Mouse (Mus musculus) embryonic facial prominence, embryonic 14.5 days (tissue): ENCODE results near the gene Aars. TPM values are rescaled to one million over a fixed set of nuclear protein-coding genes. Genes with fewer than 3 reads are reported as not detected.

Source experiments
- ATAC-seq: fragments of 200-750 bp; cut with Nextera tagmentation; 2 replicates; pipeline ENCODE4 v1.8.0; 2017; ENCODE audit warnings: low read depth, moderate number of reproducible peaks, moderate TSS enrichment
- DNase-seq: peaks from one replicate; pipeline ENCODE4 v3.0.0-alpha.2; 2015; ENCODE audit warnings: low spot score
- H3K27ac ChIP-seq: fragments of 300-500 bp; sonication (generic); replicated peaks from 2 replicates; pipeline ENCODE4 v1.5.1; 2014; ENCODE audit warnings: low read depth, mild to moderate bottlenecking, low read length, moderate library complexity
- H3K27me3 ChIP-seq: fragments of 300-500 bp; sonication (generic); replicated peaks from 2 replicates; pipeline ENCODE4 v1.6.1; 2014; ENCODE audit warnings: low read length; ENCODE audit not compliant: control insufficient read depth, insufficient read depth
- H3K36me3 ChIP-seq: fragments of 300-500 bp; sonication (generic); 2 replicates; pipeline ENCODE4 v1.6.1; 2014; ENCODE audit warnings: low read length, mixed read lengths; ENCODE audit not compliant: control insufficient read depth, insufficient read depth
- H3K4me1 ChIP-seq: fragments of 300-500 bp; sonication (generic); 2 replicates; pipeline ENCODE4 v1.6.1; 2014; ENCODE audit warnings: antibody characterized with exemption, low read length; ENCODE audit not compliant: control insufficient read depth, insufficient read depth
- H3K4me2 ChIP-seq: fragments of 300-500 bp; sonication (generic); 2 replicates; pipeline ENCODE4 v1.6.1; 2014; ENCODE audit warnings: low read depth, mild to moderate bottlenecking, low read length, moderate library complexity, mixed read lengths
- H3K4me3 ChIP-seq: fragments of 300-500 bp; sonication (generic); 2 replicates; pipeline ENCODE4 v1.5.1; 2014; ENCODE audit warnings: low read depth, mild to moderate bottlenecking, low read length
- H3K9ac ChIP-seq: fragments of 300-500 bp; sonication (generic); 2 replicates; pipeline ENCODE4 v1.6.1; 2014; ENCODE audit warnings: low read depth, mild to moderate bottlenecking, low read length, moderate library complexity, mixed read lengths
- H3K9me3 ChIP-seq: fragments of 300-500 bp; sonication (generic); 2 replicates; pipeline ENCODE4 v1.6.1; 2016; ENCODE audit warnings: low read length; ENCODE audit not compliant: control insufficient read depth
- WGBS: fragments of 180-500 bp; shearing (Covaris S2); extraction: QIAGEN DNeasy Blood & Tissue Kit; methylation state at CpG from one replicate; pipeline ENCODE4 v1.1.7; 2014; 5-methylcytosine and 5-hydroxymethylcytosine counted together
- polyA plus RNA-seq: library from polyadenylated mRNA; unstranded; fragments of >200 nt; fragmentation: Nextera tagmentation; extraction: Ambion mirVana; gene quantifications from 2 replicates; pipeline ENCODE4 v1.2.1, GENCODE M21; 2014

The Aars gene
- polyA plus RNA-seq, 1 experiment from 2014 or later, result 48.9 TPM

GRCm38 (mm10) chr8:111044003-111044734, 11.2 kb downstream of the Aars start:
- H3K27ac ChIP-seq, result no peak overlapping the region
- no peaks in the 10 kb centered on the region for H3K4me1 ChIP-seq
- DNase-seq (no peak), ATAC-seq (no peak)
- H3K4me2 ChIP-seq, result no peak overlapping the region
- H3K27me3 ChIP-seq, result no peaks in the 10 kb centered on the region
- no peak overlapping the region for H3K4me3 ChIP-seq
- H3K9ac ChIP-seq, result no peak overlapping the region
- WGBS, result 39% methylated on average over 2 of the region's 2 CpGs
- no peaks in the 10 kb centered on the region for H3K9me3 ChIP-seq
- peaks cover 97% of the 10 kb centered on the region for H3K36me3 ChIP-seq

GRCm38 (mm10) chr8:111048694-111049093, 15.8 kb downstream of the Aars start:
- Histone ChIP-seq H3K4me2 (no peak overlapping the region), H3K9ac (no peak overlapping the region), H3K27me3 (no peaks in the 10 kb centered on the region), H3K36me3 (peaks cover 100% of the 10 kb centered on the region), H3K4me1 (no peaks in the 10 kb centered on the region), H3K4me3 (no peak overlapping the region), H3K27ac (no peak overlapping the region), H3K9me3 (no peaks in the 10 kb centered on the region)
- WGBS, result 94% methylated on average over 2 of the region's 2 CpGs
- DNase-seq (no peak), ATAC-seq (no peak)

GRCm38 (mm10) chr8:111049106-111049505, 16.2 kb downstream of the Aars start:
- Histone ChIP-seq H3K27me3 (no peaks in the 10 kb centered on the region), H3K4me1 (no peaks in the 10 kb centered on the region), H3K36me3 (peaks cover 100% of the 10 kb centered on the region), H3K9ac (no peak overlapping the region), H3K4me2 (no peak overlapping the region), H3K9me3 (no peaks in the 10 kb centered on the region), H3K4me3 (no peak overlapping the region), H3K27ac (no peak overlapping the region)
- 98% methylated on average over 7 of the region's 7 CpGs for WGBS
- ATAC-seq (no peak), DNase-seq (no peak)

- peaks cover 8% of the 10 kb centered on the region for H3K4me1 ChIP-seq
- no peak overlapping the region for H3K9ac ChIP-seq
- no peaks in the 10 kb centered on the region for H3K9me3 ChIP-seq
- H3K27ac ChIP-seq, result no peak overlapping the region
- DNase-seq (no peak), ATAC-seq (no peak)
- H3K27me3 ChIP-seq, result no peaks in the 10 kb centered on the region
- H3K4me2 ChIP-seq, result no peak overlapping the region
- no peak overlapping the region for H3K4me3 ChIP-seq
- 91% methylated on average over 12 of the region's 12 CpGs for WGBS
- H3K36me3 ChIP-seq, result peaks cover 69% of the 10 kb centered on the region
Observed at GRCm38 (mm10) chr8:111053827-111054518, 21.0 kb downstream of the Aars start.

- peaks cover 58% of the 10 kb centered on the region for H3K36me3 ChIP-seq
- H3K4me2 ChIP-seq, result no peak overlapping the region
Observed at GRCm38 (mm10) chr8:111055031-111055634, 22.2 kb downstream of the Aars start.

GRCm38 (mm10) chr8:111055661-111056060, 22.7 kb downstream of the Aars start:
- H3K9me3 ChIP-seq, result no peaks in the 10 kb centered on the region
- H3K4me2 ChIP-seq, result no peak overlapping the region
- H3K4me3 ChIP-seq, result peak overlapping the region; percentile 92; the same call in 1 of the 2 replicates
- peak; percentile 2; the same call in 1 of the 2 replicates for ATAC-seq
- no peak overlapping the region for H3K27ac ChIP-seq
- no peaks in the 10 kb centered on the region for H3K27me3 ChIP-seq
- peaks cover 8% of the 10 kb centered on the region for H3K4me1 ChIP-seq
- 69% methylated on average over 2 of the region's 2 CpGs for WGBS
- DNase-seq, result no peak
- peaks cover 52% of the 10 kb centered on the region for H3K36me3 ChIP-seq
- H3K9ac ChIP-seq, result no peak overlapping the region

More at GRCm38 (mm10) chr8:111055031-111055634, 22.2 kb downstream of the Aars start:
- no peaks in the 10 kb centered on the region for H3K9me3 ChIP-seq
- DNase-seq, result no peak
- 90% methylated on average over 17 of the region's 17 CpGs for WGBS
- no peak overlapping the region for H3K9ac ChIP-seq
- ATAC-seq, result no peak
- no peaks in the 10 kb centered on the region for H3K27me3 ChIP-seq
- H3K4me3 ChIP-seq, result no peak overlapping the region
- H3K27ac ChIP-seq, result no peak overlapping the region
- H3K4me1 ChIP-seq, result peaks cover 8% of the 10 kb centered on the region

GRCm38 (mm10) chr8:111056158-111056663, 23.3 kb downstream of the Aars start, which contains the start of gene Exosc6:
Gene Exosc6, plus strand, starts transcription at chr8:111056339.
- H3K4me2 ChIP-seq, result peak within 1 kb of the TSS; percentile 94
- no peaks in the 10 kb centered on the region for H3K9me3 ChIP-seq
- peak; percentile 96 for ATAC-seq
- H3K4me3 ChIP-seq, result peak within 1 kb of the TSS; percentile 92
- peaks cover 11% of the 10 kb centered on the region for H3K4me1 ChIP-seq
- under 1% methylated on average over 33 of the region's 68 CpGs for WGBS
- DNase-seq, result peak; percentile 97
- H3K27ac ChIP-seq, result peak within 1 kb of the TSS; percentile 81
- H3K27me3 ChIP-seq, result no peaks in the 10 kb centered on the region
- H3K36me3 ChIP-seq, result peaks cover 47% of the 10 kb centered on the region
- H3K9ac ChIP-seq, result peak within 1 kb of the TSS; percentile 88

- peak; percentile 65 for ATAC-seq
- H3K36me3 ChIP-seq, result peaks cover 41% of the 10 kb centered on the region
- DNase-seq, result peak; percentile 20
- H3K4me1 ChIP-seq, result peaks cover 13% of the 10 kb centered on the region
- peak overlapping the region; percentile 94 for H3K4me2 ChIP-seq
- H3K9me3 ChIP-seq, result no peaks in the 10 kb centered on the region
- H3K4me3 ChIP-seq, result peak overlapping the region; percentile 92
- H3K27me3 ChIP-seq, result no peaks in the 10 kb centered on the region
- under 1% methylated on average over 24 of the region's 63 CpGs for WGBS
- peak overlapping the region; percentile 88 for H3K9ac ChIP-seq
- peak overlapping the region; percentile 81 for H3K27ac ChIP-seq
Observed at GRCm38 (mm10) chr8:111056691-111057293, 23.8 kb downstream of the Aars start.
